Mouse (Mus musculus) megakaryocyte, adult 5-6 weeks (primary cell): ENCODE results near the gene Helz2. TPM values are rescaled to one million over a fixed set of nuclear protein-coding genes. Genes with fewer than 3 reads are reported as not detected.

Experiments used
- ATAC-seq: 2 replicates; pipeline ENCODE4 v1.8.0; 2016; ENCODE audit warnings: mild to moderate bottlenecking, inconsistent platforms; ENCODE audit not compliant: poor library complexity, severe bottlenecking
- total RNA-seq, 2 experiments: library from RNA; stranded (forward) in 1 of 2; stranded (reverse) in 1 of 2; fragments of 153-499, 151-499 nt in 1 of 2; fragments of 221-1000, 200-1000 nt in 1 of 2; gene quantifications; 2 replicates each; pipeline versions ENCODE4 v1.2.3 to v1.2.4; 2015 to 2017

The Helz2 gene
- 13.5 and 14.2 TPM in 2 replicates for total RNA-seq (2015)
- 11.0 and 14.6 TPM in 2 replicates for total RNA-seq (2017)

DNA sequence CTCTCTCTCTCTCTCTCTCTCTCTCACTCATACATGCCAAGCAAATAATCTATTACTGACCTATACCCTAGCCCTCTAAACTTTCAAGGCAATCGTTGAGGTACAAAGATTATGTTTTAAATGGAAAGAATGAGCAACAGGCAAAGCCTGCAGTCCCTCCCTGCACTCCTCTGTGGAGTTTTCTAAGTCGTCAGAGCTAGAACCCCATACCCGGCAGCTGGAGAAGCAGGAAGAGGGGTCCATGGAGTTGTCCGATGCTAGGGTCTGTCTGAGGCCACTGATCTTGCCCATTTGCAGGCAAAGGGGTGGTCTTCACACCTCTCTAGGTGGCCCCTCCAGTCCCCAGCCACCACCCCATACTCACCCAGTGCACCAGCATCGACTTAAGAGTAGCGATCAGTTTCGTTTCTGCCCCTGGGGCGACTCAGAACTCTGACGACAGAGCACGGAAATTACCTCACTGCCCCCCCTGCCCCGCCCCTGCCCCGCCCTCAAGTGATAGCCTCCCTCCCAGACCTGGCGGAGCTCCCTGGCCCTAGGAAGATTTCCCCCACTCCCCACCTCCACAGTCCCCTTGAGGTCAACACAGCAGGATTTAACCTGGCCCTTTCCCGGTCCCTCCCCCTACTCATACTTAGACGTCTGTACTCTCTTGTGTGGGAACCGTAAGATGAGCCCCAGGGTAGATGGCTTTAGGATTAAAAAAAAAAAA, at the start of gene Helz2:
Helz2 (minus strand) TSS at position 426 of the 712 bp plus-strand sequence.
- peak; percentile 69 for ATAC-seq

DNA sequence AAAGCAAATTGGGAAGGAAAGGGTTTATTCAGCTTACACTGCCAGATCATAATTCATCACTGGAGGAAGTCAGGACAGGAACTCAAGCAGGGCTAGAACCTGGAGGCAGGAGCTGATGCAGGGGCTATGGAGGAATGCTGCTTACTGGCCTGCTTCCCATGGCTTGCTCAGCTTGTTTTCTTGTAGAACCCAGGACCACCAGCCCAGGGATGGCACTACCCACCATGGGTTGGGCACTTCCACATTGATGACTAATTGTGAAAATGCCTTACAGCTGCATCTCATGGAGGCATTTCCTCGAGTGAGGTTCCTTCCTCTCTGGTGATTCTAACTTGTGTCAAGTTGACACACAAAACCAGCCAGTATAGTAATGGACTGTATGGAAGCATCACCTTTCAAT, 49.1 kb upstream of the Helz2 start:
- no peak for ATAC-seq

DNA sequence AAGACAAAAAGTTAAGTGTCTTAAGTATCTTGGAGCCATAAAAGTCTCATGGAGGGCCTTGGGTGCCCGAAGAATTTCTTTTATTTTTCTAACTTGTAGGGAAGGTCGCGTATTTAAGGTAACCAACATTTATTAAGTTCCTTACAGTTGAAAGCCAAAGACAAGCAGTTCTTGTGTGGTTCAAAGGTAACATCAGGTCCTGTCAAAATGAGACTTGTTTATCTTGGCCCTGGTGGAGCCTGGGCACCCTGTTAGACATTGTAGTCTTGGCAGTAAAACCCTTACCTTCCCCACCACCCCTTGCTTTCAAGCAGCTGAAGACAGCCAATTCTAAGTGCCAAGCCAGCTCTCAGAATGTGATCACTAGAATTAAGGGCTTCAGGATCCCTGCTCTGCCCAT, 46.9 kb upstream of the Helz2 start:
- no peak for ATAC-seq

DNA sequence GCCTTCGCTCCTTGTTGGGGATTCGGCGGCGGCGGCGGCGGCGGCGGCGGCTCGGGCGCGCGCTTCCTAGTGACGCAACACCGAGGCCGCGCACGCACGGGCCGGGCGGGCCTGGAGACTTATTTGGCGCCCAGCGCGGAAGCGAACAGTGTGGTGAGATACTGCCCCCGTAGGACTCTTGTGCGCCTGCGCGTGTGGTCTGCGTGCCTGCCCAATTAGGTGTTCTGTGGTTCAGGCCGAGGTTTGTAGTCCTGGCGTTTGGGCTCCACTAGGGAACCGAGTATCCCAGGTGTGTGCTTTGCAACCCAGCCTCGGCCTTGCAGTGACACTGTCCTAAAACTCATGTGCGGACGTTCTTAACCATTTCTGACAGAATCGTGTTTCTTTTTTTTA, 46.1 kb upstream of the Helz2 start, which contains the start of gene Gmeb2:
Gmeb2 (minus strand) TSS at position 78 of the 393 bp plus-strand sequence.
- peak; percentile 85 for ATAC-seq

DNA sequence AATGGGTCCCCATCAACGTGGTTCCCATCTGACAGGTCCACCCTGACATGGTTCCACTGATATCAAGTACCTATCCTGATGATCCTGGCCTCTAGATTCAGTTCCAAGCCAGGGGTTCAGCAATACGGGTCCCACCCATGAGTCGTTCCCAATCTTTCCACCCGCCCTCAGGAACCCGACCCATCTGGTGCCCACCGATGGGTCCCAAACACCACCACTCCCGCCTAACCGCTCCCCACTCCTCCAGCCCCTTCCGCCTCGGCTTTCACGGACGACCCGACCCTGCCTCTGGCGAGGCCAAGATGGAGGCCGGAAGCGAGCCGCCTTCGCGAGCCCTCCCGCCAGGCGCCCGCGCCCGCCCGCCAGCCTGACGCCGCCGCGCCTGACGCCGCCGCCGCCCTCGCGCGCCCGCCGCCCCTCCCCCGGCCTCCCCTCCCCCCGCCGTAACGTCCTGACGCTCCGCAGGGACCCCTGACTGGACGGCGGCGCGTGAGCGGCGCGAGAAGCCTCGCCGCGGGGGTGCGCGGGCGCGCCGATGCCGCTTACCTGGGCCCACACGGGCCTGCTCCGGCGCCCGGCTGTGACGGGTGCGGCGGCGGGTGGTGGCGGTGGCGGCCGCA, 45.6 kb upstream of the Helz2 start:
- ATAC-seq = peak; percentile 68

- ATAC-seq = no peak
Observed at GRCm38 (mm10) chr2:181286629-181287337, 45.0 kb upstream of the Helz2 start.

- ATAC-seq = no peak
Observed at GRCm38 (mm10) chr2:181279968-181280367, 38.1 kb upstream of the Helz2 start.

GRCm38 (mm10) chr2:181277866-181278265, 36.0 kb upstream of the Helz2 start:
- ATAC-seq = no peak

GRCm38 (mm10) chr2:181276766-181277165, 34.9 kb upstream of the Helz2 start:
- ATAC-seq = no peak

DNA sequence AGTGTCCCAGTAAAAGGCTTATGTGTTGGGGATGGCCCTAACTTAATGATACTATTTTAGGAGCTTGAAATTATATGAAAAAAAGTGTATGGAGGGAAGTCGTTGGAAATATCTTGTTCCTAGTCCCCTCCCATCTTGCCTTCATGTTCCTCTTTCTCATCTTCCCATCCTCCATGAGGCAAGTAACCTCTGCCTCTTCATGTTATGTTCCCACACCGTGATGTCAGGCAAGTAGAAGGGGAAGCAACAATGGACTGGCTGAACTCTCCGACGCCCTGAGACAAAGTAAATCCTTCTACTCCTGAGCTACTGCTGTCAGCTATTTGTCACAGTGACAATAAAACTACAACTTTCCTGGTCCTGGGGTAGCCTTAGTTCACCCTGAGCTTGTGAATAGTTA, 32.8 kb upstream of the Helz2 start:
- peak; percentile 85 for ATAC-seq

- peak; percentile 51; the same call in 1 of the 2 replicates for ATAC-seq
Observed at GRCm38 (mm10) chr2:181273829-181274228, 32.0 kb upstream of the Helz2 start.

GRCm38 (mm10) chr2:181272092-181272491, 30.3 kb upstream of the Helz2 start:
- ATAC-seq = no peak

- no peak for ATAC-seq
Observed at GRCm38 (mm10) chr2:181266839-181267238, 25.0 kb upstream of the Helz2 start.

- no peak for ATAC-seq
Observed at GRCm38 (mm10) chr2:181253248-181253647, 11.4 kb upstream of the Helz2 start.

- no peak for ATAC-seq
Observed at GRCm38 (mm10) chr2:181251841-181252240, 10.0 kb upstream of the Helz2 start.

DNA sequence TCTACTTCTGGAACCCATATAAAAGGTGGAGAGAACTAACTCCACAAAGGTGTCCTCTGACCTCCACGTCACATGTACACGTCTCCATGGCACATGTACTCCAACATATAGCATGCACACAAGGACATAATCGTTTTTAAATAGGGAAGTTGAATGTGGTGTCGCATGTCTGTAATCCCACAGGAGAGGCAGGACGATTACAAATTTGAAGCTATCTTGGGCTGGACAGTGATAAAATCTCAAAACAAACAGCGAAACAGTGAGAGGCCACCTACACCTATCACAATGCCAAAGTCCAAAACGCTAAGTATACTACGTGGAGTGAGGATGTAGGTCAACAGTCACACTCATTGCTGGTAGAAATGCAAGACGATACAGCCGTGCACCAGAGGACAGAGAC, 7.4 kb upstream of the Helz2 start:
- no peak for ATAC-seq

GRCm38 (mm10) chr2:181245031-181245430, 3.2 kb upstream of the Helz2 start:
- no peak for ATAC-seq

DNA sequence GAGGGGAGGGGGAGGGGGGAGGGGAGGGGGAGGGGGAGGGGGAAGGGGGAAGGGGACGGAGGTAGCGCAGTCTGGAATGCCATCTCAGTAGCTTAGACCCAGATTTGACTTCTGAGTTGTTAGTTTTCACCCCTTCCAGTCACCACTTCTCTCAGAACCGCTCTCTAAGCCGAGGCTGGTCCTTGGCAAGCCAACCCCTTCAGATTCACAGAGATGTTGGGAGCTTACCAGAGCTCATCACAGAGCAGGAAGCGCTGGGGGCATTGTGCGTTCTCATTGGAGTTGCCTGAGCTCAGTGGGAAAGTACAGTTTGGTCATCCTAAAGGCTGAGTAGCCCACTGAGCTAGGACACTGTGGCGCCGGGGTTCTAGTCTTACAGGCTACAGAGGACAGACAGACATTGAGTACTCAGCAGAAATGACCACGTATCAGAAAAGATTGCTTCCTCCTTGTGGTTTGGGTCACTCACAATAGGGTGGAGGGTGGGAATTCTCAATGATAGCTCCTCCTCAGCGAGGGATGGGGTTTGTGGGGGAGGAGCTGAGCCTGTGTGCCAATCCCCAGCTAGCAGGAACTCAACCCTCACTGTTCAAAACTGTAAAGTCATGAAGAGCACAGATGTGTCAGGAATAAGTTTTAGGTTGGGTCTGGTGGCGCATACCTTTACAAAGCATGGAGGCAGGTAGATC, 2.0 kb upstream of the Helz2 start:
- peak; percentile 87 for ATAC-seq

DNA sequence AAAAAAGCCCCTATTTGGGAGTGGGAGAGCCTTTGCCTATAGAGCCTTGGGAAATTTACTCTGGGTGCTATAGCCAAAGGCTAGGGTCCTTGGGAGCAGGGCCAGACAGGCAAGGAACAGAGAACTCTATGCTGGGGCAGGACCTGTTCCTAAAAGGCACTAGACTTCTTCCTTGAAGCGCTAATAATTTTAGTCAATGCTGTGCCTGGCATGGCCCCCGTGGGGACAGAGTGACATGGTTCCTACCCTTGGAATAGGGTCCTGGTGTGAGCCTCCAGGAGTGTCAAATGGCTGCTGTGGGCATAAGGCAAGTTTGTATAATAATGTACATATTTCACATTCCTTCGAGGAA, 463 bp upstream of the Helz2 start:
- ATAC-seq = no peak

- no peak for ATAC-seq
Observed at GRCm38 (mm10) chr2:181240806-181241440, 904 bp downstream of the Helz2 start.

DNA sequence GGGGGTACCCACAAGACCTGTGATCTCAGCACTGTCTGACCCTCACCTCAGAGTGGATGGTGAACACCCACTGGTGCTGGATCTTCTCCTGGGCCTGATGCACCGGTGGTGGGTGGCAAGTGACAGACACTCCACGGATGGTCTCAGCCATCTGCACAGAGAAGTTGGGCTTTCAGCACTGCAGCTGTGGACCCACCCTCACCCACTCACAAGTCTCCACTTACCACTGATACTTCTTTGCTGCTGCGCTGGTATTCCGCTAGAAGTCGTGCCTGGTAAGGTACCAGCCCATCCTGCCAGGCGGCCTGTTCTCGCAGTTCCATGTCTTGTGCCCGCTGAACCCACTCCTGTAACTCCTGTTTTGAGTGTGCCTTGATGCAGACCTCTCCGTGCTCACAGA, 2.6 kb downstream of the Helz2 start:
- no peak for ATAC-seq
